Mouse (Mus musculus) lung, postnatal 25 days (tissue): ENCODE data around the gene Ifit1.

Experiments used
- DNase-seq: peaks from one replicate; pipeline ENCODE4 v3.0.0; 2022; ENCODE audit warnings: low spot score

Gene Ifit1

DNA sequence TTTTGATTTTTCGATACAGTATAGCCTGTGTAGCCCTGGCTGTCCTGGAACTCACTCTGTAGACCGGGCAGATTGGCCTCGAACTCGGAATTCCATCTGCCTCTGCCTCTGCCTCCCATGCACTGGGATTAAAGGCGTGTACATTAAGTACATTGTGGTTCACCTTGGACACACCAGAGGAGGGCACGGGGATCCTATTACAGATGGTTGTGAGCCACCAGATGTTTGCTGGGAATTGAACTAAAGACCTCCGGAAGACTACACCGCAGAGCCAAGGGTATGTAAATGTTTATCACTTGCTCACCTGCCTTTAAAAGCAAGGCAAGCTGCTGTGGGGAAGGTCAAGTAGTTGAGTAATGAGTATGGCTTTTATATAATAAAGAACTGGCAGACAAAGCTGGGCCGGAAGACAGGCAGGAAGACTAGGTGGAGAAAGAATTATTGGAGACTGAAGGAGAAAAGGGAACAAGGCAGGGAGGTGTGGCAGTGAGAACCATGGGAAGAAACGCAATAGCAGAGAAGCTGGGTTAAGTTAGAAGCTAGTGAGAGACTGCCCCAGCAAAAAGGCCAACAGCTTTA lies 14.6 kb downstream of the Ifit1 start:
- DNase-seq, result no peak

DNA sequence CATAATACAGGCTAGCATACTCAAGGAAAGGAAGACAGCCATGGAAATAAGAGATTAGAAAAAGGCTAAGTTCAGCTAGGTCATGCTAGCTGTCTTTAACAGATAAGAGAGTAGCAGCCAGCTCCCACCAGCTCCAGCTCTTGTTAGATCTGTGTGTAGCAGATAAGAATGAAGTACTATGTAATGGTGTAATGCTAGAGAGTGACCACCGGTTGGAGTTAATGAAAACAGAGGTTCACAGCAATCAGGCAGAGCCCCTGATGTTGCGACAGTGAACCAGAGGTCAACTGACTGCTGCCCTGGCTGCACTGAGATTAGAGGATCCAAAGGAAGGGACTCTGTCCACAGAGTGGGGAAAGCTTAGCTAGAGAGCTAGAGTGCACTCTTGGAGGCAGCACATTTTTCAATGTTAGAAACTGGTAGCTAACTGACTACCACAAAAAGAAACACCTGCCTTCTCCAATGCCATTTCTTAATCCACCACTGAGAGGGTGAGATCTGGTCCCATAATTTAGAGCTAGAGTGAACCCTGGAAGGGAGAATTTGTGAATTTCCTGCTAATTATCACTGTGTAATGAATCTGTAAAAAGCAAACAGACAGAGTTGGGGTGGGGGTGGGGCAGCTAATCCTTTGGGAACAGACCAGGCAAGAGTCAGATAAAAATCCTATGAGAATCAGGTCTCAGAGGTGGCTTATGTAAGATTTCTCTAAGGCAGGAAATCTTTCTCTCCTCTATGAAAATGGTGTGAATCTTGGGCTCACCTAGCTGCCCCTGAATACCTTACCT lies 16.0 kb downstream of the Ifit1 start:
- no peak for DNase-seq

DNA sequence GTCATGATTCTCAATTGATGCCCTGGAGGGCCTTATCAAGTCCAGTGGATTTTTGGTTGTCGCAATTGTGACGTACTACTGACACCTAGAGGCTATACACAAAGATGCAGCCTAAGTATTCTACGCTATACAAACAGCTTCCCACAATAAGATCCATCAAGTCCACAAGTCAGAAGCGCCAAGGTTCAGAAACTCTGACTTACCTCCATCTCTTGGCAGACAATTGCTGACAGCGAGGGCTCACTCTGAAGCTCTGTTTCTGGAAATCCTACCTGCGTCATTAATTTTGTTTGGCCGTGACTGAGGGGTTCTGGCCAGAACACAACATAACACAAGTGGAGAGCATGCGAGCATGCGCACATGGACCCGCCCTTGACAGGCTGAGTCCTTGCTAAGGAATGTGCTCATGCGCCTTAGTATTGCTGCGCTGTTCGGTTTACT lies 21.4 kb downstream of the Ifit1 start:
- DNase-seq, result peak; percentile 51

DNA sequence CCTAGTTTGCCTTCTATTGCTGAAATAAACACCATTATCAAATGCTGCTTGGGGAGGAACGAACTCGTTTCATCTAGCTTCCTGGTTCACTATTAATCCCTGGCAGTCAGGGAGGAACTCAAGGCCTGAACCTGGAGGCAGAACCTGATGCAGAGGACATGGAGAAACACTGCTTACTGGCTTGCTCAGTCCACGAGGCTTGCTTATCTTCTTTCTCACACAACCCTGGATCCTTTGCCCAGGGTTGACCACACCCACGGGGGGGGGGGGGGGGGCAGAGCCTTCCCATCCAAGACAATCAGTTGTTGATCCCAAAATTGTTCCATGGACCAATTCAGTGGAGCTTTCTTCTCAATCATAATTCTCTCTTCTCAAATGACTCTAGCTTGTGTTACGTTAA lies 22.1 kb downstream of the Ifit1 start:
- DNase-seq, result no peak

DNA sequence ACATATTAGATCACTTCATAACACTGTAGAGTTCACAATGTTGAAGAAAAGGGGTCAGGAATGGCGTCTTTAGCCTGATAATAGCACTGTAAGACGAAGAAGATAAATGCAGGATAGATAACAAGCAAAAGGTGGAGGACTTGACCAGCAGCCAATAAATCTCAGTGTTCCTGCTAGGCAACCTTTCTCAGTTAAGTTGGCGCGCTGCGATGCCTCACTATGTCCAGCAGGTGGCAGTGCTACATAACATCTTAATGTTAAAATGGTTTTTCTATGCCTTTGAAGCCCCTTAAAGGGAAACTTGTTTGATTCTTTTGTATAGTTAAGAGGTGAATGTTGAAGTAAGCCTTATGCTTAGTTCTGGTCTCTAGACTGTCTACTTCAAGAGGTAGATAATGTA lies 25.5 kb downstream of the Ifit1 start:
- DNase-seq, result peak; percentile 59

DNA sequence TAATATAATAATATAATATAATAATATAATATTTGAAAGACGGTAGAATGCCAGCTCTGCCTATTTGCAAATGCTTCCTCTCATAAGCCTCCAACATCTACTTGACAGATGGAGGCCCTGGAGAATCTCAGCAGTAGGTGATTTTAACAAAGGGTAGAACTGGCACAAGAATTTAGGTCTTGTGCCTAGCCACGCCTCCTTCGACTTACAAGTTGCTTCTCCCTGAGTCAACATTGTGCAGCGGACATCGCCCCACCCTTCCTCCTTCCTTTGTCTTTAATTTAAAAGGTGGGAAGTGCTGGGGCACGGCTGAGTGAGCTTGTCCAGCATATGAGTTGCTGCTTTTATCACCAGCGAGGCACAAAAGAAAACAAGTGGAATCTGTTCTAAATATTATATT lies 32.8 kb downstream of the Ifit1 start:
- DNase-seq, result peak; percentile 61

DNA sequence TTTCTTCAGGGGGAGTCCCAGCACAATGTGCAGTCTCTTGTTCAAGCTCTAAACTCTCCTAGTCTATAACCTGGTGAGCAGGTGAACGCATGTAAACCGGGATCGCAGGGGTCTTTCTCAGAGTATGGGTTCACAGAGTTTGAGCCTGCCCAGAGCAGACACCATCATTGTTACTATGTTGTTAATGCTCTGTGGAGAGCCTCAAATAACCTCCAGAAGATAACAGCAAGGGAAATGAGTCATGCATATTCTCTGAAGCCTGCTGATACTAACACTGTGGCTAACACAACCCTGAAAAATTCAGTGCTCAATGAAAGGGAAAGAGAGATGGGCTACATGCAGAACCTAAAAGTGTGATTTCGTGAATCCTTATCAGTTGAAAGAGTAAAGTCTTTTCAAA lies 37.8 kb downstream of the Ifit1 start:
- DNase-seq, result no peak

DNA sequence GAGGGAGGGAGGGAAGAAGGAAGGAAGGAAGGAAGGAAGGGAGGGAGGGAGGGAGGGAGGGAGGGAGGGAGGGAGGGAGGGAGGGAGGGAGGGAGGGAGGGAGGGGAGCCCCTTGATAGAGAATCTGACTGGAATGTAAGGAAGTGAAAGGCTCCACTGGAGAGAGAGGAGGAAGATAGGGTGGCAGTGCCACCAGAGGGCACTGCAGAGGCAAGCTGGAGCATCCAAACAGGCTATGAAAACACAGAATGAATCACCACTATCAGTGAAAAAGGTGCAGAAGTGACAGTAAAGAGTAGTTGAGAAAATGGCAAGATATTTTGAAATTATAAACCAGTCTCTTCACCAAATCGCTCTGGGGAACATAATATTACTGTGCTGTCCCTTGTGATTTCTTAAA lies 44.2 kb downstream of the Ifit1 start:
- DNase-seq, result peak; percentile 44

DNA sequence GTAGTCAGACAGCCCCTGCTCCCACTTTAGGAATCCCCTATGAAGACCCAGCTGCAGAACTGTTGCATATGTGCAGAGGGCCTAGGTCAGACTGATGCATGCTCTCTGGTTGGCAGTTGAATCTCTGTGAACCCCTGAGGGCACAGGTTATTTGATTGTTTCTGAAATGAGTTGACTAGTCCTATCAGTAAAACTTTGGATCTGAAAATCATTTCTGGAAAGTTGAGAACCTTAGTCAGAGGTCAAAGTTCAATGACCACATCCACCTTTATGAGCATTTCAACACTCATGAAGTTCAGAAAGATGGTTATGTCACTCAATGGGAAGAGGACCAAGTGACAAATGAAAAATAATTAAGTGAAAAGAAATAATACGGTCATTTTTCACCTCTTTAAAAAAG lies 44.9 kb downstream of the Ifit1 start:
- no peak for DNase-seq

DNA sequence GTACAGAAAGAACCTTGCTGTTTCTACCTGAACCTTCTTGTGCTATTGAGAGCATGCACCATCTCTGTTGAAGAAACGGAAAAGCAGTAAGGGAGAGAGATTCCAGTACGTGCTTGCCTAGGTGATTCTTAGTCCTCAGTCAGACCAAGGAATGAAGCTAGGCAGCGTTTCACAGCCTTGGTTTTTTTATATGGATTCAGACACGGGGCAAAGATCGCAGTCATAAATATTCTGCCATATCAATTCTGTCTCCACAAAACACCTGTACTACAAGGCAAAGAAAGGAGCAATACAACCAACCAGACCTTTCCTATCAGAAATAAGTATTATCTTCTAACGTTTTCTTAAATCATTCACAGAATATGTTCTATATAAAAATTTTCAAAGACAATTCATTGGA lies 50.7 kb downstream of the Ifit1 start:
- DNase-seq, result no peak

DNA sequence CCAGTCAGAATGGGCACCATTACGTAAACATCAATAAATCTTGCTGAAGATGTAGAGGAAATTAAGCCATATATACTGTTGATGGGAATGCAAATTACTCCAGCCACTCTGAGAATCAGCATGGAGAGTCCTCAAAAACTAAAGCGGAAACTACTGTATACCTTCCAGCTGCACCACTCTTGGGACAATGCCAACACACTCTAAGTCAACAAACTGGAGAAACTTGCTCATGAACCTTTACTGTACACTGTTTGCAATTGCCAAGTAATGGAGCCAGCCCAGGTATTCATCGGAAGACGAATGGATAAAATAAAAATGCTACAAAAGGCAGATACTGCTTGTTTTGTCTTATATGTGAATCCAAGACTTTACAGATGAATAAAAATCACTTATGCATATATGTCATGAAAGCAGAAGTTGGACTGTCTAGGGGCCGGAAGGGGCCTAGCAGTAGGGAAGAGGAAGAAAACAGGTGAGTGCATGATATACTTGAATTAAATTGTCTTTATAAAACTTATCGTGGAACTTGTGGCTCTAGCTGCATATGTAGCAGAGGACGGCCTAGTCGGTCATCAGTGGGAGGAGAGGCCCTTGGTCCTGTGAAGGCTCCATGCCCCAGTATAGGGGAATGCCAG lies 55.8 kb downstream of the Ifit1 start:
- peak; percentile 46 for DNase-seq

DNA sequence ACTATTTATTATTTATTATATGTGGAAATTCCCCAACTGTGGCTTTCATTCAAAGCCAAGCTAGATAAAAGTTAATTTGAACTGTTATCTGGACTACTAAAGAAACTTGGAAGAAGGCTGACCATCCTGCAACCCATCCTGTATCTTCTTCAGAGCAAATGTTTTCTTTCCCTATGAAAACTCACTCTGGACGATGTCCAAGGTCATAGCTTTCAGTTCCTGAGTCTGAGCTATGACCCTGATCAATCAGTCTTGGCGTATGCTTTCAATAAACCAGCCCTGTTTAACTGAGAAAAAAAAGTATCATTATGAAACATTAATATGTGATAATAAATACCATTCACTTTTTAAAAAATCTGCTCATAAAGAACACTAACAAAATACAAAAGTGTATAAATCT lies 56.8 kb downstream of the Ifit1 start:
- DNase-seq, result no peak

DNA sequence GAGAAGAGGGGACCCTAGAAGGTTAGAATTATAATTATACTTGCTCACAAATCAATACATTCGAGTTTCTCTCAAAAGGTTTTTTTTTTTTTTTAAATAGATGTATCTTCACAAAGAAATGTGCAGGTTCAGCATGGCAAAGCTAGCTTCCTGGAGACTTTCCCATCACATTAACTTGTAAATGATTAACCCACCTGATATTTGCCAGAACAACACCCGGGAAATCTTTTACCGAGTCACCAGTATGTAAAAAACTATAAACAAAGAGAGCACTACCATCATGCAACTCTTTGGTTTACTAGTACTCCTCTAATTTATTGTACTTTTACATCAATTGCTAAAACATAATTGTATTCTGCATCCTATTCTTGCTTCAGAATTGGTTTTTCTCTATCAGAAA lies 57.8 kb downstream of the Ifit1 start:
- no peak for DNase-seq

DNA sequence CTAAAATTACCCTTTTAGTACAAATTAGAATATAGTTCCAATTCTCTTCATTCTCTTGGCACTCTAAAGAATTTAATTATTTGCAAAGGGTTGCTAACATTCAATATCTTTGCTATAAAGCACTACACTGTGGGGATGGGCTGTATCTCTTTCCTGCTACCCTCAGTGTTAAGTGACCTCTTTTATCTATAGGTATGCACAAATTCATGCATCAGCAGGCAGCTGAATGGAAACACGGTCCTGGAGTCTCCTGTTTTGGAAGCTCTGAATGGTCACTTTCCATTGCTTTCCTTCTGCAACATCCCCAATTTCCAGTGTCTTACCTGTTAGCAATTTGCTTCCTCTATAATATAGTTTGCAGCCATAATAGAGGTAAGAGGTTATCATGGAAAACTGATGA lies 58.2 kb downstream of the Ifit1 start:
- no peak for DNase-seq

DNA sequence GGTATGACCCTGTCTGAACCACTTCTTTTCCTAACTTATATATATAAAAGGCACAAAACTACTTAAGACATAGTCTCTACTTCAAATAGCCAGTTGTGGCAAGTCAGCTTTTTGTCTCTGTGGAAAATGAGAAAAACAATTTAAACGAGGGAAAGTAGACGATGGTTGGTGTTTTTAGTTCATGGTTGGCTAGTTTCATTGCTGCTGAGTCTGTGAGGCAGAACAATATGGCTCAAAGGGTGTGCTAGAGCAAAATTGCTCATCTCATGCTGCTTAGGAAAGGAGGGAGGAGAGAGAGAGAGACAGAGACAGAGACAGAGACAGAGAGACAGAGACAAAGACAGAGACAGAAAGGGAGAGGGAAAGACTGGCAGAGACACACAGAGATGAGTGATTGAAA lies 58.6 kb downstream of the Ifit1 start:
- DNase-seq, result no peak
